Mouse (Mus musculus) adipocyte (in vitro differentiated cells): ENCODE measurements around the gene Eef1e1.
"Not testable (repeated sequence)": the region's sequence is repeated elsewhere in the genome, so short reads cannot be mapped to it uniquely, and the experiment has no call there.

ENCODE experiments used
- DNase-seq: peaks from one replicate; pipeline ENCODE4 v3.0.0-alpha.2; 2016; ENCODE audit warnings: low spot score

The Eef1e1 gene

DNA sequence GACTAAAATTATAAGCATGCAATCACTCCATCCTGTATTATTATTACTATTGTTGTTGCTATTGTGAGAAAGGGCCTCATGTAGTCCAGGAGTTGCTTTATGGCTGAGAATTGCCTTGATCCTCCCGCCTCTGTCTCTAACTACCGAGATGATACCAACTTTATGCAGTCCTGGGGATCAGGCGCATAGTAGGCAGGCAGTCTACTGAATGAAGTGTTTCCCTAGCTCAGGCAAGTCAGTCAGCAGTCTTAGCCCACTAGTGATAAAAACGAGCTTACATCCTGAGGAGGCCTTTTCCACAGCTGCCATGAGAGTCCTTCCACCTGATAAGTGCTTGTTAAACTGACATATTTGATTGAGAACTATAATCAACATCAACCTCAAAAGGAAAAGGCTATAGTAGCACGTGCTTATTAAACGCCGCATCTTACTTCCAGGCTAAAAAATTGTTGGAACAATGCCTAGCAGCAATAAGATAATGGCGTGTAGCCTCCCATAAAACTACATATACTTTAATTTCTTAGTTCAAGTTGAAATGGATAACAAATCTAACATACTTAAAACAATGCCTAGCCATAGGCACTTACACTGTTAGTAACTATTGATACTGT lies 34.5 kb downstream of the Eef1e1 start:
- DNase-seq: no peak

DNA sequence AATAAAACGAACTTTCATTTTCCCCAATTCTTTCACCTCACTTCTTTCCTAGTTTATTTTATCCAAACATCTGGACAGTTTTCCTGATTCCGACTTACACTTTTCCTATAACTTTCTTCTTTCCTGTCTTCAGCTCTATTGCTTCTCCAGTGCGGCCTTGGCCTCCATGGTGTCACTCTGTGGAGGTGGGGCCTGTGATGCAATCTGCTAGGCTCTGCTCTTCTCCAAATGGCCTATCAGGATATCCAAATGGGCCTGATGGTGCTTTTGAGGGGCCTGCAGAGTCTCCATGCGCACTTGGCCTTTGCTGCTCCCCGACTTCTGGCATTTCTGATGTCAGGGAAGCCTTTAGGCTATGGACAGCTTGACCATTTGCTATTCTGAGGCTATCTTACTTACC lies 35.6 kb downstream of the Eef1e1 start:
- no peak for DNase-seq

DNA sequence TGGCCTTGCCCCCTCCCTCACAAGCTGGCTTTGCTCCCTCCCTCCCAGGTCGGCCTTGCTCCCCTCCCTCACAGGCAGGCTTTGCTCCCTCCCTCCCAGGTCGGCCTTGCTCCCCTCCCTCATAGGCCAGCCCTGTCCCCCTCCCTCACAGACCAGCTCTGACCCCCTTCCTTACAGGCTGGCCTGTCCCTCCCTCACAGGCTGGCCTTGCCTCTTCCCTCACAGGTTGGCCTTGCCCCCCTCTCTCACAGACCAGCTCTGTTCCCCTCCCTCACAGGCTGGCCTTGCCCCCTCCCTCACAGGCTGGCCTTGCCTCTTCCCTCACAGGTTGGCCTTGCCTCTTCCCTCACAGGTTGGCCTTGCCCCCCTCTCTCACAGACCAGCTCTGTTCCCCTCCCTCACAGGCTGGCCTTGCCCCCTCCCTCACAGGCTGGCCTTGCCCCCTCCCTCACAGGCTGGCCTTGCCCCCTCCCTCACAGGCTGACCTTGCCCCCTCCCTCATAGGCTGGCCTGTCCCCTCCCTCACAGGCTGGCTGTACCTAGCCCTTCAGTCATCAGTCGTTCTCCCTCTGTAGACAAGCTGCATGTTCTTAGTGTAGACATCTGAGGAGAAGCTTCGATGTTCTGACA lies 40.7 kb downstream of the Eef1e1 start:
- not testable (repeated sequence) for DNase-seq

DNA sequence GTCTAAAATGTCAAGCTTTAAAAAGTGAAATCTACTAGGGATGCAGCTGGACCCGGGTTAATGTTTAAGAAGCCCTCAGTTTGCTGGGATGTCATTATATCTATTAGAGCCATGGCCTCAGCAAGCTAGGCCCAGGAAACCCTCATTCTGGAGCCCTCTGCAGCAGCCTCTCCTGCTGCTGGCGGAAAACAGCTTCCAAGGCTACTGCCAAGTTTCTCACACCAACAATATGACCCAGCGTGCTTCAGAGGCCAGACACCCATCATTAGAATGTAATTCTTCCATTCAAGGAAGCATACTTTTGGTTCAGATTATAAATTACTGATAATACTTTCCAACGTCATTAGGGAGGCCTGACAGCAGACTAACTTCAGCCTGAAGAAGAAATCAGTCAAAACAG lies 42.0 kb downstream of the Eef1e1 start:
- no peak for DNase-seq

DNA sequence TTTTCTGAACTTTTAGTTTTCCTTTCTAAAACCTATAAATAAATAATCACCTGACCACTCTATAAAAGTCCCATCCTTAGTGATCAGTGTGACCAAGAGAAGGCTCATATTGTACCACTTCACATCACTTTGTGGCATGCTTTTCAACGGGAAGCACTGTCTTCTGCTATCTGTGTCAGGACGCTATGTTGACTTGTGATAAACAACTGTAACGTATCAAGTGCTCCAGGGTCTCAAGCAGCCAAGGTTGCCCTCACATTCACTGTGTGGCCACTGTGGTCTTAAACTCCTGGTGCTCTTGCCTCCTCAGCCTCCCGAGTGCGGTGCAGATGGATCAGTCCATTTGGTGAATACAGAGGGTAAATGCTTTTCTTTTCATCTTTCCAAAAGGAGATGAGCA lies 43.2 kb downstream of the Eef1e1 start:
- no peak for DNase-seq

DNA sequence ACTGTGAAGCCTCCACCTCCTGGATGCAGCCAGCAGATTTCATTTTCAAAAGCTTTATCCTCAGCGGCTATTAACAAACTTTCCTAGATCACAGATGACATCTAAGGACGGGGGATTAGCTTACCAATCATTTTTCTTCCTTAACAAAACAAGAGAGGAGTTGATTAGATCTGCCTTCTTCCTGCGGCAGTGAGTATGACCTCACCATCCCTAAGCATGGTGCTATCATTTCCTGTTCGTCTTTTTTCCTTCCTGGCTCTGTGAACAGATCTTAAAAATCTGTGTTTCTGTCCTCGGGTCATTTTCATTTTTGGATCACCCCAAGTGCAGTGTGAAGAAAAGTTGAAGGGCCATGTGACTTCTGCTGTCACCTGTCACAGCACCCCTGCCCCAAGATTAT lies 44.6 kb downstream of the Eef1e1 start:
- DNase-seq: no peak

DNA sequence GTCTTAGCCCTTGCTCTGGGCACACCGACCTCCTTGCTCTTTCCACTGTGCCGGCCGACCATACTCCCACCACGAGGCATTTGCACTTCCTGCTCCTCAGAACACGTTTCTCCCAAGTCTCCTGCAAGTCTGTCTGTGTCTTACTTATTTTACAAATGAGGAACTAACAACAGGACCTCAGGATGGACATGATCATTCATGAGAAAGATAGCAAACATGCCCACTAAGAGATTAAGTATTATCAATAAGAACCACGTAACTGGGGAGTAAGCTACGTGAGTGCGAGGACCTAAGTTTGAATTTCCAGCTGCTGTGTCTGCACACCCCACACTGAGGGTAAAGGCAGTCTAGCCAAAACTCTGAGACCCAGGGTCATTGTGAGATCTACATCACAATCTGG lies 45.3 kb downstream of the Eef1e1 start:
- DNase-seq: no peak

DNA sequence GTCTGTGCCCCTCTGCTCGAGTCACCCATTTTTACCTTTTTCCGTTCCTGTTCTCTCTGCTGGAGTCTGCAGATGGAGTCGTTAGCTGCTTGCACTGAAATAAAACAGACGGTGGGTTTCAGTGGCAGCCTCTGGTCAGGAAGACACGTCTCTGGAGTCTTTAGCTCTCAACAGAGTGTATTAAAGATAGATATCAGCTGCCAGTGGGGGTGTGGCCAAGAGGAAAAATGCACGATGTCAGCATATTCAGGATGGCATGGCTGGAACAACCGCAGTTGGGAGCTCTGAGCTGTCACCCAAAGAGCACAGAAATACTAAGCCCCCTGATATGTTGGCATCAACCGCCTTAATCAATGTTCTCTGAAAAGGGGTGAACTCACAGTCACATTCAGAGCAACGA lies 46.2 kb downstream of the Eef1e1 start:
- no peak for DNase-seq

DNA sequence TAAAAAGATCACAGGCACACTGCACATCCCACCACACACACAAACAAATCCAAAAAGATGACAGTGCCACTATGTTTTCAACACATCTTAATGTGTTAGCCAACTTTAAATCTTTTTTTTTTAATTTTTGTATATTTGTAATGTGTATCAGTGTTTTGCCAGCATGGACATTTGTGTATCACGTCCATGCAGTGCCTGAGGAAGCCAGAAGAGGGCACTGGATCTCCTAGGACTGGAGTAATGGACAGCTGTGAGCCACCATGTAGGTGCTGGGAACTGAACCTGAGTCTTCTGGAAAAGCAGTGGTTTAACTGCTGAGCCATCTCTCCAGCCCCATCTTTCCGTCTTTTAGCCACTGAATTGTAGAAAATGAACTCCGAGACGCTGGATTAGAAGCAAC lies 46.7 kb downstream of the Eef1e1 start:
- DNase-seq: no peak

DNA sequence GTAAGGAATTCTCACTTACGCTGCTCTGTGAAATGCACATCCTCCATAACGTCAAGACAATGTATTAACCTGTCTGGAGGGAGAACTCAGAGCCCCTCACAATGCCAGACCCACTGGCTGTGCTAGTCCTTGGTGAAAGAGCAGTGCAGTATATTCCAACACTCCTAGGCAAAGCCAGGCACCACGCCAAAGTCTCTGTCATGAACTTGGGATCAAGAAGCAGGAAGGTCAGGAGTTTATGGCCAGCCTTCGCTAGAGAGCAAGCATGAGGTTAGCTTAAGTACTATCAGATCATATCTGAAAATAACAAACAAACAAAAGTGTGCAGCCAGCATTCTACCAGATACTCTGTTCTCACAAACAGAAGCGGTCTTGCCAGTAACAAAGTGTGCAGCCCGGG lies 48.5 kb downstream of the Eef1e1 start:
- peak; percentile 29 for DNase-seq

DNA sequence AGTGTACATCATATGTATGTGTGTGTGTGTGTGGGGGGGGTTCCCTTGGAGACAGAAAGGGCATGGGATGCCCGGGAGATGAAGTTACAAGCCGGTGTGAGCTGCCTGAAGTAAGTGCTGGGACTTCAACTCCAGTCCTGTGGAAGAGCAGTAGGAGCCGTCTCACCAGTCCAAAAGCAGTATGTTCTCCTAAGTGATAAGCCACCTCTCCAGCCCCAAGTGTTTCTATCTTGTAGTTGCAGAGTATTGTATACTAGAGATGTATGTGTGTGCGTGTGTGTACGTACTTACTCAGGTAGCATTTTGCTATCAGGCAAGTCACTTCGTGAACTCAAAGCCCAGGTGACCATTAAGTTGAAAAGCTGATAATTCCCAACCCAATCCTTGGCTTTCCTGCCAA lies 51.7 kb downstream of the Eef1e1 start:
- DNase-seq: no peak

DNA sequence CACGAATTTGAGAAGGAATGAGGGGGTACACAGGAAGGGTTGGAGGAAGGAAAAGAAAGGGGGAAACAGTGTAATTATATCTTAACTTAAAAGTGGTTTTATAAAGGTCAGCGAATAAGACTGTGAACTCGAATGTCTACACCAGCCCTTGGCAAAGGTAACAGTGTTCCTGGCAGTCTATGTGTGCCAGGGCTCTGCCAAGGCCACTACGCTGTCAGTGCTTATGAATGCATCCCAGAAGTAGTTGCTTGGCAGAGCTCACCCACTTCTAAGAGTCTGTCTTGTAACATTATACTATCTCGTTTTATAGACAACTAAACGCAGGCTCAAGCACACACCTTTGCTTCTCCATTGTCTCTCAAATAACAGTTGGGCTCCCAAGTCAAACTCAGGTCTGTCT lies 53.5 kb downstream of the Eef1e1 start:
- peak; percentile 12 for DNase-seq

DNA sequence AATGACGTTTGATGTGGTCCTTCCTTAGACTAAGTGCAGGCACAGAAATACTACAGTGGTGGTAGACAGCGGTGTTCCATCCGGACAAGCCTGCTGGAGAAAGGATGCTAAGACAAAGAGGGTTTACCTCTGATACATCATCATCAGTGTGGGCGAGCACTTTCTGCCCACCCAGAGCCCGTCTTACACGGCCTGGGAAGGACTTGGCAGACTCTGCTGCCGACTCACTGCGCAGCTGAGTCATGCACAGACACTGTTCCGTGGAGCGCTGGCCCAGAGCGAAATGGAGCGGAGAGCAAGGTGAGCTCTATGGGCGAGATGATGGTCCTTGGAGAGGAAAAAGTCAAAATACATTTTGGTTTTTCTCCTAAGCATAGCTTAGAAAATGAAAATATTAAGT lies 55.9 kb downstream of the Eef1e1 start:
- DNase-seq: no peak

DNA sequence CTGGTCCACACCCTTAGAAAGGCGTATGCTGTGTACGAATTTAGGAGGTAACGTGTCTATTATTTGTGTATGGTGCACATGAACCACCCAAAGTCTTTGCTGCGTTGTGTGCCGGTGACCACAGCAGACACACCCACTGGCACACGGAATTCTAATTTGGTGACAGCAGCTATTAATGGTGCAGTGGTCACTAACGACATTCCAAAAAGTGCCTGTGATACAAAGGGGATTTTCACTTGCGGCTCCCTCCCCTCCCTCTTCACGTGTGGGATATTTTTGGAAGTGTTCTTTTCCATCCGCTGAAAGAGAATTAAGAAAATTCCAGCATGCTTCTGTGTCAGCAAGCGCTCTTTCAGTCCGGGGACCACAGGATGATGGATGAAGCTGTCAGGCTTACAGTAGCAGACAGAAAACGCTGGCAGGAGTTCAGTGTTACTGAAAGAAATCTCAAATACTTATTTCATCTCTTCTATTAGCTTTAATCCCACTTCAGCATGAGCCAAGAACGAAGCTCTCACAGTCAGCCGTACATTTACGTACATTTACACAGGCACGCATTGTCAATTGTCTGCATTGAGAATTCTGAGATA lies 56.5 kb downstream of the Eef1e1 start:
- DNase-seq: no peak

DNA sequence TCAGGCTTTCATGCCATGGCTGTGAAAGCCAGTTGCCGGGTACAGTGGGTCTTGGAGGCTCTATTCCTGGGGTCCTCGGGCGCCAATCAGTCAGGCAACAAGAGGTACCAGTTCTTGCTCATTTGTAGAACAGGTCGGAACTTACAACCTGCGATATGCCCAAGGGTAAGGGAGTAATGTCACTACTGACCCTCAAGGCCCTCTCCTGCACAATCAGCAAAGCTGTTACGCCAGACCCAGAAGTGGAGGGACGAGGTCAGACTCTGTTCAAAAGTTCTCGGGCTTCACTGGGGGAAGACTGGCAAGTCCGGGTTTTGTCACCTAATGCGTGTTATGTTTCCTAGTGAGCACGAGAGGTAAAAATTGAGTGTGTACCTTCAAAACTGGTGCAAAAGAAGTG lies 58.0 kb downstream of the Eef1e1 start:
- no peak for DNase-seq

DNA sequence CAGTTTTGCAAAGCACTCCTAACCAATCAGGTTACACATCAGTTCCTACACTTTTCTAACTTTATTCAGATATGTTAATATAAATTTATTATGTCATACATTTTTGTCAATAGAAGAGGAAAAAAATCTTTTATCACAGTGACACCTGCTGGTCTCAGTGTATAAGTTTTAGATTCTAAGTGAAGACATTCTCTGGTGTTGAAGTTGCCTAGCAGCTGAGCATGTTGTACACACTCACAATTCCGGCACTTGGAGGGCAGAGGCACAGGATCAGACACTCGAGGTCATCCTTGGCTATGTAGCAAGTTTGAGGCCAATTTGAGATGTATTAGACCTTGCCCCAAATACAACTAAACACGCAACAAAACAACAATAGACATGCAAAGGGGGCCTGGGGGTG lies 61.8 kb downstream of the Eef1e1 start:
- DNase-seq: peak; percentile 67

DNA sequence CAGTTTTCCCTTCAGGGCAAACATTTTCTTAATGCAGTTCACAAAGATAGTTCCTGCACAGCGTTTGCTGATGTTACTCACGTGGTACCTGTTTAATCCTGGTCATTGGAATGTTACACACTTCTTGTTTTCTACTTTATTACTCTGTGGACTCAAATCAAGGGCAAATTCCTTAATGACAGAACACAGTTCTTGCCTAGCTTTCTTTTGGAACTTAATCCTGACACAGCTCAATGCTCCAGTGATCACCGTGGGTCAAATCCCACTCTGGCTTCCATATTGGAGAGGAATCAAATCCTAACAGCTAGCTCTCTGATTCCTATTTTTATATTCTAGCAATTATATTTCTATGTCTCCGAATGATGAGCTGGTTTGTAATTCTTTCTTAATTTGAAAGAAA lies 62.4 kb downstream of the Eef1e1 start:
- no peak for DNase-seq
